Mouse (Mus musculus): ENCODE results near the gene Pla2g12b. TPM values are rescaled to one million over a fixed set of nuclear protein-coding genes. Genes with fewer than 3 reads are reported as not detected.

Gene Pla2g12b
- polyA plus RNA-seq, 1 experiment, result not detected

GRCm38 (mm10) chr10:59459767-59460166 is 56.3 kb downstream of the Pla2g12b start:
- no peak for TF ChIP-seq POLR2AphosphoS2 (IDR thresholded peaks at IDR 0.05; ENCODE audit: insufficient read length, low read depth)
- no peak for TF ChIP-seq TCF12 (IDR thresholded peaks at IDR 0.05; ENCODE audit: insufficient read depth, poor library complexity, severe bottlenecking)
- no peak for TF ChIP-seq POLR2A (IDR thresholded peaks at IDR 0.05; ENCODE audit: insufficient read length, low read depth)
- no peak for TF ChIP-seq MAX (IDR thresholded peaks at IDR 0.05; ENCODE audit: low read depth)
- no peak for TF ChIP-seq TCF3 (IDR thresholded peaks at IDR 0.05; ENCODE audit: insufficient read length, low read depth)
- no peak for TF ChIP-seq SRF (IDR thresholded peaks at IDR 0.05; ENCODE audit: control insufficient read depth, insufficient read length, low read depth)
- no peak for TF ChIP-seq USF1 (IDR thresholded peaks at IDR 0.05; ENCODE audit: low read depth)
- no peak for TF ChIP-seq MYOD1 (IDR thresholded peaks at IDR 0.05; ENCODE audit: control insufficient read depth in 1 of 3, insufficient read length in 2 of 3, low read depth in 2 of 3)
- TF ChIP-seq MYOG (IDR thresholded peaks at IDR 0.05; ENCODE audit: control insufficient read depth in 1 of 3, insufficient read depth in 1 of 3, insufficient read length in 2 of 3, low read depth in 2 of 3), result no peak
- TF ChIP-seq E2F4 (IDR thresholded peaks at IDR 0.05; ENCODE audit: insufficient read depth), result no peak
- TF ChIP-seq CEBPB (IDR thresholded peaks at IDR 0.05; ENCODE audit: insufficient read depth, poor library complexity, severe bottlenecking), result no peak
- TF ChIP-seq REST (IDR thresholded peaks at IDR 0.05; ENCODE audit: insufficient read depth, insufficient read length), result no peak
- Histone ChIP-seq H3K4me3 (no peak overlapping the region), H3K79me2 (ENCODE audit: control insufficient read depth, insufficient read depth) (no peaks in the 10 kb centered on the region), H3K4me2 (ENCODE audit: low read depth) (no peak overlapping the region), H3K27me3 (ENCODE audit: control insufficient read depth, insufficient read depth, insufficient read length) (no peaks in the 10 kb centered on the region), H3K36me3 (ENCODE audit: control insufficient read depth, insufficient read depth) (peaks cover 17% of the 10 kb centered on the region), H3ac (ENCODE audit: control insufficient read depth, insufficient read length) (no peak overlapping the region)

GRCm38 (mm10) chr10:59462307-59462706 is 58.8 kb downstream of the Pla2g12b start:
- no peaks in the 10 kb centered on the region for H3K27me3 ChIP-seq (ENCODE audit: control insufficient read depth, insufficient read depth, insufficient read length)
- no peaks in the 10 kb centered on the region for H3K79me2 ChIP-seq (ENCODE audit: control insufficient read depth, insufficient read depth)
- no peak overlapping the region for H3ac ChIP-seq (ENCODE audit: control insufficient read depth, insufficient read length)
- TF ChIP-seq TCF3 (IDR thresholded peaks at IDR 0.05; ENCODE audit: insufficient read length, low read depth) (no peak), MYOG (IDR thresholded peaks at IDR 0.05; ENCODE audit: control insufficient read depth in 1 of 3, insufficient read depth in 1 of 3, insufficient read length in 2 of 3, low read depth in 2 of 3) (no peak), POLR2AphosphoS2 (IDR thresholded peaks at IDR 0.05; ENCODE audit: insufficient read length, low read depth) (no peak), TCF12 (IDR thresholded peaks at IDR 0.05; ENCODE audit: insufficient read depth, poor library complexity, severe bottlenecking) (no peak), MYOD1 (IDR thresholded peaks at IDR 0.05; ENCODE audit: control insufficient read depth in 1 of 3, insufficient read length in 2 of 3, low read depth in 2 of 3) (no peak), CEBPB (IDR thresholded peaks at IDR 0.05; ENCODE audit: insufficient read depth, poor library complexity, severe bottlenecking) (no peak), MAX (IDR thresholded peaks at IDR 0.05; ENCODE audit: low read depth) (no peak), E2F4 (IDR thresholded peaks at IDR 0.05; ENCODE audit: insufficient read depth) (no peak)
- H3K4me2 ChIP-seq (ENCODE audit: low read depth), result no peak overlapping the region
- peaks cover 18% of the 10 kb centered on the region for H3K36me3 ChIP-seq (ENCODE audit: control insufficient read depth, insufficient read depth)
- no peak overlapping the region for H3K4me3 ChIP-seq

- no peak overlapping the region for H3K4me3 ChIP-seq
- TF ChIP-seq REST (IDR thresholded peaks at IDR 0.05; ENCODE audit: insufficient read depth, insufficient read length), result no peak
- TF ChIP-seq SRF (IDR thresholded peaks at IDR 0.05; ENCODE audit: control insufficient read depth, insufficient read length, low read depth), result no peak
- no peak for TF ChIP-seq MYOD1 (IDR thresholded peaks at IDR 0.05; ENCODE audit: control insufficient read depth in 1 of 3, insufficient read length in 2 of 3, low read depth in 2 of 3)
- TF ChIP-seq POLR2AphosphoS2 (IDR thresholded peaks at IDR 0.05; ENCODE audit: insufficient read length, low read depth), result no peak
- TF ChIP-seq TCF12 (IDR thresholded peaks at IDR 0.05; ENCODE audit: insufficient read depth, poor library complexity, severe bottlenecking), result no peak
- TF ChIP-seq MAX (IDR thresholded peaks at IDR 0.05; ENCODE audit: low read depth), result no peak
- no peak for TF ChIP-seq USF1 (IDR thresholded peaks at IDR 0.05; ENCODE audit: low read depth)
- no peak for TF ChIP-seq POLR2A (IDR thresholded peaks at IDR 0.05; ENCODE audit: insufficient read length, low read depth)
- no peak for TF ChIP-seq TCF3 (IDR thresholded peaks at IDR 0.05; ENCODE audit: insufficient read length, low read depth)
- TF ChIP-seq E2F4 (IDR thresholded peaks at IDR 0.05; ENCODE audit: insufficient read depth), result no peak
- TF ChIP-seq MYOG (IDR thresholded peaks at IDR 0.05; ENCODE audit: control insufficient read depth in 1 of 3, insufficient read depth in 1 of 3, insufficient read length in 2 of 3, low read depth in 2 of 3), result no peak
- no peak overlapping the region for H3K4me2 ChIP-seq (ENCODE audit: low read depth)
- H3K27me3 ChIP-seq (ENCODE audit: control insufficient read depth, insufficient read depth, insufficient read length), result no peaks in the 10 kb centered on the region
- H3ac ChIP-seq (ENCODE audit: control insufficient read depth, insufficient read length), result no peak overlapping the region
- peaks cover 18% of the 10 kb centered on the region for H3K36me3 ChIP-seq (ENCODE audit: control insufficient read depth, insufficient read depth)
- no peaks in the 10 kb centered on the region for H3K79me2 ChIP-seq (ENCODE audit: control insufficient read depth, insufficient read depth)
These were observed 62.1 kb downstream of the Pla2g12b start for GRCm38 (mm10) chr10:59465546-59465945.

- TF ChIP-seq USF1 (IDR thresholded peaks at IDR 0.05; ENCODE audit: low read depth) (no peak), SRF (IDR thresholded peaks at IDR 0.05; ENCODE audit: control insufficient read depth, insufficient read length, low read depth) (no peak), TCF12 (IDR thresholded peaks at IDR 0.05; ENCODE audit: insufficient read depth, poor library complexity, severe bottlenecking) (no peak), MYOD1 (IDR thresholded peaks at IDR 0.05; ENCODE audit: control insufficient read depth in 1 of 3, insufficient read length in 2 of 3, low read depth in 2 of 3) (no peak), POLR2AphosphoS2 (IDR thresholded peaks at IDR 0.05; ENCODE audit: insufficient read length, low read depth) (no peak), POLR2A (IDR thresholded peaks at IDR 0.05; ENCODE audit: insufficient read length, low read depth) (no peak), REST (IDR thresholded peaks at IDR 0.05; ENCODE audit: insufficient read depth, insufficient read length) (no peak), MYOG (IDR thresholded peaks at IDR 0.05; ENCODE audit: control insufficient read depth in 1 of 3, insufficient read depth in 1 of 3, insufficient read length in 2 of 3, low read depth in 2 of 3) (no peak), E2F4 (IDR thresholded peaks at IDR 0.05; ENCODE audit: insufficient read depth) (no peak), MAX (IDR thresholded peaks at IDR 0.05; ENCODE audit: low read depth) (no peak), TCF3 (IDR thresholded peaks at IDR 0.05; ENCODE audit: insufficient read length, low read depth) (no peak), CEBPB (IDR thresholded peaks at IDR 0.05; ENCODE audit: insufficient read depth, poor library complexity, severe bottlenecking) (no peak)
- H3K4me2 ChIP-seq (ENCODE audit: low read depth), result no peak overlapping the region
- H3K27me3 ChIP-seq (ENCODE audit: control insufficient read depth, insufficient read depth, insufficient read length), result no peaks in the 10 kb centered on the region
- H3K36me3 ChIP-seq (ENCODE audit: control insufficient read depth, insufficient read depth), result peaks cover 19% of the 10 kb centered on the region
- no peak overlapping the region for H3ac ChIP-seq (ENCODE audit: control insufficient read depth, insufficient read length)
- no peaks in the 10 kb centered on the region for H3K79me2 ChIP-seq (ENCODE audit: control insufficient read depth, insufficient read depth)
- no peak overlapping the region for H3K4me3 ChIP-seq
These were observed 63.2 kb downstream of the Pla2g12b start for GRCm38 (mm10) chr10:59466626-59467025.
